Mouse (Mus musculus) kidney, postnatal 4 days (tissue): ENCODE results near the gene Zrsr1.

ENCODE experiments used
- DNase-seq, 2 experiments: peaks; one replicate each; pipeline ENCODE4 v3.0.0; 2021; ENCODE audit warnings: mixed read lengths in 2 of 2

Zrsr1 gene

DNA sequence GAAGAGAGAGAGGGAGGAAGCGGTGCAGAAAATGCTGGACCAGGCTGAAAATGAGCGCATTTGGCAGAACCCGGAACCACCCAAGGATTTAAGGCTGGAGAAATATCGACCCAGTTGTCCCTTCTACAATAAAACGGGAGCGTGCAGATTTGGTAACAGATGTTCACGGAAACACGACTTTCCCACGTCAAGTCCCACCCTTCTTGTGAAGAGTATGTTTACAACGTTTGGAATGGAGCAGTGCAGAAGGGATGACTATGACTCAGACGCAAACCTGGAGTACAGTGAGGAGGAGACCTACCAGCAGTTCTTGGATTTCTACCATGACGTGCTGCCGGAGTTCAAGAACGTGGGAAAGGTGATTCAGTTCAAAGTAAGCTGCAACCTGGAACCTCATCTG is 1.8 kb downstream of the Zrsr1 start:
- no peak for DNase-seq

DNA sequence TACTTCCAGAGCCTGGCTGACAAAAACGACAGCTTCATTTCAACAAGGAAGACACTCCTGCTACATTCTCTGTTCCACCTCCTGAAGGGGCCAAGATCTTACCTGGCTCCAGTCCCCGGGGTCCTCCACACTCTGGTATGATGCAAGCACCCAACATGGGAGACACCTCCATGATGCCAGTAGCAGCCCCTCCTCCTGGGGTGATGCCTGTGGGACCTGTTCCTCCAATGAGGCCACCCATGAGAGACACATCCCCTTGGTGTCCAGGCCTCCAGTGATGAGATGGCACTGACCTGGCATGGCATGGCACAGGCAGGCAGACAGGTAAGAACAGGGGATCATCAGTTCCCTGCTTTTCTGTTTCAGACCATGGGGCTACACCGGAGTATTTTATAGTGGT is 6.4 kb downstream of the Zrsr1 start:
- no peak for DNase-seq

DNA sequence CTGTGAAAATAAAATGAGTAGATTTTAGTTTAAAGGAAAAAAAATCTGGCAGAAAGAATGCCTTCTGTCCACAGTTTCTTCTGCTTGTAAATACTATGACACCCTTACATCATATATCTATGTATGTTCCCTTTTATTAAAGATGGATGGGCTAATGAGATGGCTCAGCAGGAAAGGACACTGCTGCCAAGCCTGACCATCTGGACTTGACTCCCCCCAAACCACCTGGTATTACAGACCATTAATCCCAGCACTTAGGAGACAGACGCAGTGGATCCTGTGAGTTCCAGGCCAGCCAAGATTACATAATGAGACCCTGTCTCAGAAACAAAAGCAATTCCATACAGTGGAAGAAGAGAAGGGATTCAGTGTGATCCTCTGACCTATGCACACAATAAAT is 6.9 kb downstream of the Zrsr1 start:
- no peak for DNase-seq

DNA sequence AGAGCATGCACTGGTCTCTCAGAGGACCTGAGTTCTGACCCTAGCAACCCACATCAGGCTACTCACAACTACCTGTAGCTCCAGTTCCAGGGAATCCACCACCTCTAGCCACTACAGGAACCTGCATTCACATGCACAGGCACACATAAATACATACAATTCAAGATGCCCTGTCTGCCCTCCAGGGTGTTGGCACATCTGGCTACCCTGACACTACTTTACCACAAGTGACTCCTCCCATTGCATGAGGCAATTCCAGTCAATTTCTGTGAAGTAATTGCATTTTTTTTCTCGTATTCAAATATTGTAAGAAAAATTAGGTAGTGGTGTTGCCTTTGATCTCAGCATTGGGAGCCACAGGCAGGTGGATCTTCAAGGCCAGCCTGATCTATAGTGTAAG is 7.4 kb downstream of the Zrsr1 start:
- no peak for DNase-seq

DNA sequence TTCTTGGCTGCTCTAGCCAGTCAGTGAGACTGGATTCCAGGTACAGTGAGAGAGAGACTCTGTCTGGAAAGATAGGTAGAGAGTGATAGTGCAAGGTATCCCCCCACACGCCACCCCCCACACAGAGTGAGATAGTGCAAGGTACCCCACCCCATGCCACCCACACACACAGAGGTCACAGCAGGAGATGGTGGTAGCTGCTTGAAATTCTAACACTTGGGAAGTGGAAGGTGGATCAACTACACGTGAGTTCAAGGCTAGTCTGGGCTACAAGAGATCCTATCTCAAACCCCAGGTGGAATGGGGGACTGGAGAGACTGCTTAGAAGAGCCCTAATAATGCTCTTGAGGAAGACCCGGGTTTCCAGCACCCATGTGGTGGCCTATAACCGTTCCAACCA is 9.2 kb downstream of the Zrsr1 start:
- no peak for DNase-seq

DNA sequence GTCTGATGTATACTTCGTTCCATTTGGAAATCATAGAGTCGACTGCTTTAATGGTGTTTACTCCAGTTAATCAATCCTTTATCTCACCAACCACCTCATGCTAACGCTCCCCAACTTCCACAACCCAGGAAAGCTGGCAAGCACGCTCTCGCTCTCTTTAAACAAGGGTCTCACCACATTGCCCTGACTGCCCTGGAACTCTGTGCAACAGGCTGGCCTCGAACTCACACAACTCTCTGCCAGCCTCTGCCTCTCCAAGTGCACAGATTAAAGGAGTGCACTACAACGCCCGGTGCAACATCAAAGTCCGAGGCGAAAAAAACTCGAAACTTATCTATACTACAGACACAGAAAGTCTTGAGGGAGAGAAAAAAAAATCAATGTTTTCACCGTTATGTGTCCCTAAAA is 9.7 kb downstream of the Zrsr1 start:
- DNase-seq, result no peak

DNA sequence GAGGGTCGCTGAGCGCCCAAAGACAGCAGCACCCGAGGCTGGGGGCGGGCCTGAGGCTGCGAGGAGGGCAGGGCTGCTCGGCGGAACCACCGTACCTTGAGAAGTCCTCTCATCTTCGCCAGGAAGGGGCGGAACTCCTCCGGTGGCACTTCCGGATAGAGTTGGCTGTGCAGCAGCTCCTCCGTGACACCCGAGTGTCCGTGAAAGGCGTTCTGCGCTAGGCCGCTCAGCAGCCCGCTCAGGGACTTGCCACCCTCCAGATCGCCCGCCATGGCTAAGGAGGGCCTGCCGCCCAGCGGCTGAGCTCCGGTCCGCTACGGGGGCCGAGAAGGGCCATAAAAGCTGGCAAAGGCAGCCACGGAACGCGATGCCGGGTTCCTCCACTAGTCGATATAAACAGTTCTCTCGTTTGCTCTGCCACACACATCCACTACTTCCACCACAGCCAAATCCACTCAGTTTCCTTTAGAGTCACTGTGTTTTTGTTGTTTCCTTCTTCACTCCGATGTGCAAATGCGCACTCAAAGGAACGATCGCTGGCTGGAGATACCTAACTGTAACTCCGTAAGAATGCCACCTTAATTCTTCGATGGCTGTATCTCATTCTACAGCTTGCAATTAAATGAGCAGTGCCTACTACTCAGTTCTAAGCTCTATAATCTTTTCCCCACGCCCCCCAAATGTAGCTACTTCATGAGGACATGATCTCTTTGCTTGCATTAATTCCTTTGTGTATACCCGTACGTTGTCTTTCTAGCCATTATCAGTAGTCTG is 10.4 kb downstream of the Zrsr1 start, which contains the start of the genes Gm28048 and Commd1:
Gene Gm28048, minus strand, starts transcription at position 107 of the 774 bp plus-strand sequence.
Gene Commd1, minus strand, starts transcription at position 399 of the 774 bp plus-strand sequence.
- DNase-seq, result peak; percentile 99

DNA sequence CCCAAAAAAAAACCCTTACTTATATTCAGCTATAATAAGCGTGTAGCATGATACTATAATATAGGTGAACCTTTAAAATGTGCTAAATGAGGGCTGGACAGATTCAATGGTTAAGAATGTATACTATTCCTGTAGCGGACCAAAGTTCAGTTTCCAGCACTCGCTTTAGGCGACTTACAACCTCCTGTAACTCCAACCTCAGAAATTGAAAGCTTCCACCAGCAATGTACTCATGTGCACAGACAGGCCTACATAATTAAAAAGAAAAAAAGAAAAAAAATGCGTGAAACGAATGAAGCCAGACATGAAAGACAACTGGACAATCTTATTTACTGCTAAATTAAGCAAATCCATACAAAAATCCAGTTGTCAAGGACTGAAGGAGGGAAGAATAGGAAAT is 11.0 kb downstream of the Zrsr1 start:
- no peak for DNase-seq

DNA sequence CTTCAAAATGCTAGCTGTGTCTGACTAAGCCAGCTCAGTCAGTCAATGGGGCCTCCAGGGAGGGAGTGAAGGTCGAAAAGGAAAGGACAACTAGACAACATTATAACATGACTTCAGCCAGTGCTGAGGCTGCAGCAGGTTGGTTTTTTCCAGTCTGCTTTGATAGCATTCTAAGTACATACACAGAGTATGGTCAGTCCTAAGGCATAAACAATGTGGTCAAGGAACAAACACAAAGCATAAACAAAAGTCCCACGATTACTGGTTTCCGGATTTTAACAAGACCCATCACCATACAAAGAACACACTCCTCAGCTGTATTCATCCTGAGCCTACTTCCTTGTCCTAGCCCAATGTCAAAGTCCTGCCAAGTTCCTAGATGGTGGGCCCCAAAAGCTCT is 13.7 kb downstream of the Zrsr1 start:
- DNase-seq, result no peak

DNA sequence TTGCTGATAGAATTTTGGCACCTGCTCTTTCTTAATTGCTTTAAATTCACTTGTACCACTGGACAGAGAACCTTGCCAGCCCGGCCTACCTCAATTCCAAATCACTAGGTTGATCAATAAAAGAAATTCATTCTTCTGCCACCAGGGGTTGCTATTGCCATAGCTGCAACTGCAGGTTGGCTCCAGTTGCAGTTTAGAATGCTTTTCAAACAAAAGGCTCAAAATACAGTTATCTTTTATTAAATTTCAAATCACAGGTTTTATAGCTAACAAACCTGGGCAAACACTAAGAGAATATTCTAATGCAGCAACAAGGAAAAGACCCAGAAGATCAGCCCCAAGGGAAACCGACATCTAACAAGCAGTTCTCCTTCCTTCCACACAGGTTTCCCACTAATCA is 15.6 kb downstream of the Zrsr1 start:
- peak; percentile 24 to 33 for DNase-seq

DNA sequence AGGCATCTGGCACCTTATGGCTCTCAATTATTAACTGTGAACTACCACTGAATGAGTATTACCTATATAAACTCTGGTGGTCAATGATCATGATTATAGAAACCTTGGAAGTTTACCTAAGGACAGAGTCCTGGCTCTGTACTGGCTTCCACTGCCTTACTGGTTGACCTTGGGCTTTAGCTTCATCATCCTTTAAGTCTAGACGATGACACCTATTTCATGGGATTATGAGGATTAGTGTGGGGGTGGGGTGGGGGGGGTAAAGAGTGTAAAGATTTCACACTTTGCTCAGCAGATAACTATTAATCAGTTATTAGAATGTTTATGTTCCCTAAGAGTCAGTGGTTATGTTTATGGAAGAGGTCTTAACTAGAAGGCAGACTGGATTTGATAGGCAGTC is 18.0 kb downstream of the Zrsr1 start:
- DNase-seq, result no peak

DNA sequence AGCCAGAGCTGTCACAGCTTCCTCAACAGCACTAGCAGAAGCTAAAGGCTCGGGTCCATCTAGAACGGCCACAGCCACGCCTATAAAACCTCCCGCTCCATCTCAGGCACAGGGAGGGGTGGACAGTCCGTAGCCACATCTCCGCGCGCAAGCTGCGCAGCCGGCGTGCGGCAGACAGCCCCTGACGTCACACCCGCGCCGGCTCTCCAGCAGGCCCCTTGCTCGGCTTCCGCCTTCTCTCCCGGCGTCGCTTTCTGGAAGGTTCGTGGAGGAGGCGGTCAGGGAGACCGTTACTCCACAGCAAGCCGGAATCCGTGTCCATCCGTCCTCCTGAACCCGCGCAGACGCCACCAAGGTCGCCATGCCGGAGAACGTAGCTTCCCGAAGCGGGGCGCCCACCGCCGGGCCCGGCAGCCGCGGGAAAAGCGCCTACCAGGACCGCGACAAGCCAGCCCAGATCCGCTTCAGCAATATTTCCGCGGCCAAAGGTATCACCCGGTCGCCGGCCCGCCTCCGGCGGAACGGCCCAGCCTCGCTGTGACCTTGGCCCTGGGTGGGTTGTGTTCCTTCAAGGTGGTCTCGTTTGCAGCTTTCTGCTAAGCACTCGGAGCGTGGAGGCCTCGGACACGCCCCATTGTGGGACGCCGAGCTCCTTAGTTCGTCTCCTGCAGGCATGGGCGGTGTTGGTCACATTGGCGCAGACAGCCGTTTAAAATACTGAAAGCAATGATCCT is 18.8 kb downstream of the Zrsr1 start, which contains the start of gene Cct4:
Gene Cct4, plus strand, starts transcription at position 127 of the 734 bp plus-strand sequence.
- peak; percentile 96 to 97 for DNase-seq

DNA sequence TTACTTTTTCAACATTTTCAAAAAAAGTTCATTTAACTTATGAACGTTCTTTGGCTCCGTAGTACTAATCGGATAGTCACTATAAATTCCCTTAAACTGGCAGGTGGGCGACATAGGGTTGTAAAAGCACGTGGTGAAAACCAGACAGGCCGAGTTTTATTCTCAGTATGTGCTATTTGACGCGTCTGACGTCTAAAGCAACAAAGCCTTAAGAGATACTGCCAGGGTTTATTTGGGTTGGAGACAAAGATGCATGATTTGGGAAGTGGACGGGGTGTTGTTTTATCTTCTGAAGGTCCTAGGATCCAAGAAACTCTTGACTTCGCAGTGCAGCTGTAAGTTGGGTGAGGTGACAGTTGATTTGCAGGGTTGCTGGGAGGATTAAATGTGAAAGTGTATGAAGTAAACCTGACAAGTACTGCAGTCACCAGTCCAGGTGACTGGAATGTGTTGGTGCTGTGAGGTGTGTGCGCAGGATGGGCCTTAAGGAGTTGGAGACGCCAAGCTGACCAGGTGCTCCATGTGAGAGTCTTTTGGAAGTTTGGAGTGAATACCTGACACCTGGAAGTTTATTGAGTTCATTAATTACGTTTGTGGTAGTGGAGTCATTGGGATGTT is 19.5 kb downstream of the Zrsr1 start:
- DNase-seq, result no peak

DNA sequence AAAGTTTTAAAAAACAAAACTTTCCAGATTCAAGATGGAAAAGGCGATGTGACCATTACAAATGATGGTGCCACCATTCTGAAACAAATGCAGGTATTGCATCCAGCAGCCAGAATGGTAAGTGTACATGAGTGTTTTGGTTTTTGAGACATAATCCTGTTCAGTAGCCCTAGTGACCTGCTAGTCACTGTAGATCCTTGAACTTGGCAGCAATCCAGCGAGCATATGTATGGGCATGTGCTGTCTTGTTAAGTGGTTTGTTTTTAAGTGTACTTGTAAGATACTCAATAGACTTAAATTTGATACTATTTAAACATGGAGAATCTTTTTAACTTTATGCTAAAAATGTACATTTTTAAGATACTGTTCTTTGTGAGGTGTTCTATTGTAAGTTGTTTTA is 22.5 kb downstream of the Zrsr1 start:
- DNase-seq, result no peak

DNA sequence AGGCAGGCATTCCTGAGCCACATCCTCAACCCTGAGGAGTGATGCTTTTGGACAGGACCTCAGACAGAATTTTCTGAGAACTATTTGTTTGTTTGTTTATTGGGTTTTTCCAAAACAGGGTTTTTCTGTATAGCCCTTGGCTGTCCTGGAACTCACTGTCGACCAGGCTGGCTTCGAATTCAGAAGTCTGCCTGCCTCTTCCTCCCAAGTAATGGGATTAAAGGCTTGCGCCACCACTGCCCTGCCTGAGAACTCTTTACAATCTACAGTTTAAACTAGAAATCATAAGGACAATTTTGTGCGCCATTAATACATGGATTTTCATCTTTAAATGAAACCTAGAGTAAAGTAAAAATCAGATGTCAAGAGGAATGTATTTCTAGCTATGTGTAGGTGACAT is 23.7 kb downstream of the Zrsr1 start:
- no peak for DNase-seq

DNA sequence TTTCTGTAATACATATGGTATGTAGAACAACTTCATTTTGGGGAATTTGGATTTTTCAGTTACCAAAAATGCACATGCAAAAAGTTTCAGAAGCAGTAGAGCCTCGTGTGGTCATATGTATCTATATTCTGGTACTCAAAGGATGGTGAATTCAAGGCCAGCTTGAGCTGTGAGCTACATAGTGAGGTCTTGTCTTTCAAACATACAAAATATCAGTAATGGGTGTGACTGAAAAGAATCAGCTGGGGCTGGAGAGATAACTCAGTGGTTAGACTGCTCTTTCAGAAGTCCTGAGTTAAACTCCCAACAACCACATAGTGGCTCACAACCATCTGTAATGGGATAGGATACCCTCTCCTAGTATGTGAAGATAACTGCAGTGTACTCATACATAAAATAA is 26.5 kb downstream of the Zrsr1 start:
- no peak for DNase-seq

DNA sequence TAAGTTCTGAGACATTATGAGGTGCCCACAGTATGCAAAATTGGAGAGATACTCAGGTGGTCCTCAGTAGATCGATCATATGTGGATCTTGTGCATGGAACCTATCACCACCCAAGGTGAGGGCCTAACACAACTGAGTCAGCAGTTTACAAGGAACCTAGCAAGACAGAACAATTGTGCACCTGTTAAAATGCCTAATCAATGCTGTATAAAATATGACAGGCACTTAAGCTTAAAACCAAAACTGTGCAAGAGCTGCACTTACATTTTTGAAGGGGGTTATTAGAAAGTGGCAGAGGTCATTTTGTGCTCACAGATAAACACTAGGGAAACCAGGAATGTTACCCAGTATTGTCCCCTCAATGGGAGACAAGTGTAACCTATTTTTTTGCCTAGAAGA is 33.5 kb downstream of the Zrsr1 start:
- no peak for DNase-seq

DNA sequence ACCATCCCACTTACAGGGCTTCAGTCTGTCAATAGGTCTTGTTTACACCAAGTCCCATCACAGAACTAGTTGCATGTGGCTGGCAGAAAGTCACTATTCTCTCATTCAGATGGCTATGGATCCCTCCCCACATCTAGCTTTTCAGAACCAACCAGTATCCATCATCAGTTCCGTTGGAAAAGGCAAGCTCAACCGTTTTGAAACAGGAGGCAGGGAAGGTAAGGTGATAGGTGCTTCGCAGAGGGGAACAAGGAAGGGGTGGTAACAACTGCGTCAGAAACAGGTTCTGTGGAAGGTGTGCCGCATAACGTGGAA is 35.3 kb downstream of the Zrsr1 start:
- no peak for DNase-seq

DNA sequence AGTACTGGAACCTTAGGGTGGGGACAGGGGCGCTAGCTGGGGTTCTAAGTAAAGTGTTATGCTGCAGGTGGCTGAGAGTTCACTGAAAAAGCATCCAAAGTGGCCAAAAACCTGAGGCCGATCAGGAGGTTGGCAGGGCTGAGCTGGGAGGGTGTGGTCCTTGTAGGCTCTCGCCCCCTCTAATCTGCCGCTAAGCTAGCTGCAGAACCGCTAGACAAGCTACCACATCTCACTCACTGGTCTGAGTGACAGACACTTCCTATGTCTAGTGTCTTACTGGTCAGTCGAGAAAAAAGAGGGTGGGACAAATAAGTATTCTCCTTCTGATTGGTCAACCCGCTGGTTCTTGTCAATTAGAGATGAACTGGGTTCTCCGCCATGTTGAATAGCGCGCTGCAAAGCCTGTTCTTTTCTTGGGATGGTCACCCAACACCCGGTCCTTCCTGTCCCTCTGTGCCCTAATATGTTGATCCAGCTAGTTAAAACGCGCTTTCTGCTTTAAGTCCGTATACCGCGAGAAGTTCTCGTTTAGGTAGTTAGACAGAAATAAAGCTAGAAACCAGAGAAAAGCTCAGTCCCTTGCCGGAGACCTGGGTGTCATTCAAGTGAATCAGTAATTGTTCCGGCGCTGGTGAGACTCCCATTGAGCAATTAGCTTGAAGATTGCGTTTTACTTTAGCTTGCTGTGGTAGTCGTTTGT is 35.8 kb downstream of the Zrsr1 start, which contains the start of gene Fam161a:
Gene Fam161a, plus strand, starts transcription at position 51 of the 700 bp plus-strand sequence.
- peak; percentile 66 to 81 for DNase-seq

DNA sequence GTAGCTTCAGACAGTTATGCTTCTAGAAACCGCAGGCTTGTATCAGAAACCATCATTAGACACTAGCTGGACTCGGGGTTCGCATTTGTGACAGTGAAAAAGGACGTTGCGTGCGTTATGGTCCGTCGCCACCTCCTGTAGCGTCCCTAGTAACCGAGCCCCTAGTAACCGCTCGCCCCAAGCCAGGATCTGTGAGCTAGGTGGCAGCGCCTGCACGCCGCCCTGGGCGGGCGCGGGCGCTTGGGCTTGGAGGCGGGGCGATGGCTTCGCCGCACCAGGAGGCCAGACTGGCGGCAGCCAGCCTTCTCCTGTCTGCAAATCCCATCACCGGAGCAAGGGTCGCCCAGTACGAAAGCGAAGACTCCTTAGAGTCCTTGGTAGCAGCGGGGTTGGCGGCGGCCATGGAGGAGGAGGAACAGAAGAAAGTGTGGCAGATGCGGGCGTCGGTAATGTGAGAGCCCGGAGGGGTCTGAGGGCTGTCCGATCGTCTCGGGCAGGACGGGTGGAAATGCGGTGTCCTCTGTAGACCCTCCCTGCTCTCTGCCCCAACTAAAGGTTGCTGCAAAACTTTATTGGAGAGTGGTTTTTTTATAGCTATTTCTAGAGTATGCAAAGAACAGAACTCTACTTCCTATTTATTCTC is 36.5 kb downstream of the Zrsr1 start:
- DNase-seq, result peak; percentile 82 to 91

DNA sequence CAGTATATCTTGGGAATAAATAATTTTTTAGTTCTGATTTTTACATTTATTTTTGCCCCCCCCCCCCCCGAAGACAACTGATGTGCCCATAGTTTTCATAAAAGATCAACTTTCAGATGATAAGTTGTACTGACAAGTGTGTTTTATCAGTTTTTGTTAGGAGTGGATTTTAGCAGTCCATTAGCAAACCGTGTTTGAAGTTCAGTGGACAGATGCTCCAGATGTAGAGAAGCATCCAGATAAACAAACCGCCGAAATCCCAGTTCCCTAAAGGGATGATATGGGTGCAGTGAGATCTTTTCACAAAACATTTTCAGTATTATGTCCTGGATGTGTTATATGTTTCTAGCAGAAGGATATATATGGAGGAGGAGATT is 37.0 kb downstream of the Zrsr1 start:
- DNase-seq, result no peak

DNA sequence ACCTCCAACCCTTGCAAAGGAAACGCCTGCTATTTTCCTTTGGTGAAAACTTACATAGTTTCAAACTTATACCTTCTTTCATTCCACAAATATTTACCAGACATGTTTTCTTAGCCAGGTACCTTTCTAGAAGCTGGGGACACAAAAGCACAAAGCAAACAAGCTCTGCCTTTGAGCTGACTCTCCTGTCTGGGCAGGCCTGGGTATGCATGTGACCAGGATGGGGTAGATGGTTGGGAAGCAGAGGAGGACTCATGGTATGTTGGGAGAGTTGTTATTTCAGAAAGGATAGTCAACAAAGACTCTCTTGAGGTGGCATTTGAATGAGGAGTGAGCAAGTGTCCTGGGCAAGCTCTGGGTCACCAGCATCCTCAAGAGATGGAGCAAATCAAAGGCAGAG is 41.3 kb downstream of the Zrsr1 start:
- no peak for DNase-seq
